Mouse (Mus musculus): ENCODE data around the gene Bach2.

DNA sequence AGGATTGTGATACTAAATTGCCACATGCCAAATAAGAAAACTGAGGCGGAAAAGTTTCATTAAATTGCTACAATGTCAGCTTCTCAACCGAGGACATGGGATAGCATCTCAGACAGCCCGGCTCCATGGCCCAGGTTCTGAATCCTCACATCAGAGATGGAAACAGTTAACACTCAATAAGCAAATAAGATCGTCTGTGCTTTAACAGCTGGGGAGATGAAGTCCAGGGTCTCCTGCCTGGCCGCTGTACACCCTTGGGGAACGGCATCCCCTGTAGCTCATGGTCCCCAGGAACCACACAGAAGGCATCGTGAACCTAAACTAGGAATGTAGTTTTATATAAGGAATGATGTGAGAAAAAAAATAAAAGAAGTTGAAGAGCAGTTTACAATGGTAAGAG lies 297.0 kb downstream of the Bach2 start:
- TF ChIP-seq CTCF (IDR thresholded peaks at IDR 0.05; ENCODE audit: low read depth) (no peak), EP300 (IDR thresholded peaks at IDR 0.05; ENCODE audit: low read depth) (no peak)

Measured in heart, postnatal 0 days (tissue).